Mouse (Mus musculus) brain, embryonic 14.5 days (tissue): ENCODE data around the gene Plxna4.

Source experiments
- CTCF ChIP-seq: fragments of 200-500 bp; IDR thresholded peaks from 2 replicates; pipeline ENCODE4 v1.5.1; 2012; ENCODE audit warnings: inconsistent platforms, mild to moderate bottlenecking, moderate library complexity, borderline replicate concordance; ENCODE audit not compliant: insufficient read depth, insufficient read length; ENCODE audit errors: extremely low read depth
- POLR2A ChIP-seq: fragments of 200-500 bp; IDR thresholded peaks from 2 replicates; pipeline ENCODE4 v1.6.1; 2012; ENCODE audit warnings: mild to moderate bottlenecking, inconsistent platforms, borderline replicate concordance; ENCODE audit not compliant: poor library complexity, insufficient read depth, insufficient read length, severe bottlenecking; ENCODE audit errors: extremely low read depth

- no peak for TF ChIP-seq POLR2A
- TF ChIP-seq CTCF = no peak
Measured at GRCm38 (mm10) chr6:32202664-32203192, 385.3 kb downstream of the Plxna4 start.
